Mouse (Mus musculus): ENCODE results near the gene Smarca2. TPM values are rescaled to one million over a fixed set of nuclear protein-coding genes. Genes with fewer than 3 reads are reported as not detected.

Smarca2 gene
- polyA plus RNA-seq, 1 experiment: 156 TPM

DNA sequence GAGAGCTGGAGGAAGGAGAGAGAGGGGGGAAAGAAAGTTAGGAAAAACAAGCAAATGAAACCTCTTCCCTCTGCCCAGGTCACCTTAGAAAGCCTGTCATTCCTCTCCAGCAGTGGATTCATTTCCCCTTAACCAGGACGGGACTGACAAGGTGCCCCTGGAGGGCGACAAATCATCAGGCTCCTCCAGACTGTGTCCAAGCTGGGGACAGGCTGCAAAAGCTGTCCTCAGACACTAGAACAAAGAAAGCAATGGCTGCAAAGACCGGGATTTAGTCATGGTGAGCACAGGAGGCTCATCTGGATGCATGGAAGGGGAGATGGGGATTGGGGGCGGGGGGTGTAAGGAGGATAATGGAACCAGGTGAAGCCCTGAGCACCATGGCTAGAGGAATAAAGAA is 209.8 kb downstream of the Smarca2 start:
- TF ChIP-seq CTCF (IDR thresholded peaks at IDR 0.05; ENCODE audit: extremely low read depth, insufficient read depth, low read length) (0 out of 2 replicates have a peak, but pooled peaks have one; percentile 4), POLR2A (IDR thresholded peaks at IDR 0.05; ENCODE audit: extremely low read depth, insufficient read depth, low read length) (no peak)
- H3K4me1 ChIP-seq (ENCODE audit: control insufficient read depth, insufficient read depth, low read length): no peaks in the 10 kb centered on the region
- no peak overlapping the region for H3K27ac ChIP-seq (ENCODE audit: insufficient read depth, low read length)
- no peak overlapping the region for H3K4me3 ChIP-seq (ENCODE audit: insufficient read depth, low read length)

DNA sequence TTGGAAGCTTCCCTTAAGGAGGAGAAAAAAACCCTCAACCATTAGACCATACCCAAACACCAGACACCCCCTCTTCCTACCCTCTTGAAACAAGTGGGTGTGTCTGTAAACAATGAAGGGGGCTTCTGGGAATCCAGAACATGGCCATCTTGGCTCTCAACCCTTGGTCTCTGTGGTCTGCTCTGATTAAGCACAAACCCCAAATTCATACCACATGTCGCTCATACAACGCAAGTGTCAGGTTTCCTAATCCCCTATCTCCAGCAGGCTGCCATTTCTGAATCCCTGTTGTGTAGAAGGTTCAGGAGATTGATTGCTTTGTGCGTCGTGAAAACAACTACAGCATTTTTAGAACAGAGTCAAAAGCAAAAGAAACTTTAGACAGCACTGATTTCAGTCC is 213.1 kb downstream of the Smarca2 start:
- no peak for TF ChIP-seq CTCF (IDR thresholded peaks at IDR 0.05; ENCODE audit: extremely low read depth, insufficient read depth, low read length)
- no peak for TF ChIP-seq POLR2A (IDR thresholded peaks at IDR 0.05; ENCODE audit: extremely low read depth, insufficient read depth, low read length)
- no peaks in the 10 kb centered on the region for H3K4me1 ChIP-seq (ENCODE audit: control insufficient read depth, insufficient read depth, low read length)
- no peak overlapping the region for H3K27ac ChIP-seq (ENCODE audit: insufficient read depth, low read length)
- H3K4me3 ChIP-seq (ENCODE audit: insufficient read depth, low read length): no peak overlapping the region

Data from cortical plate, adult 2 months (tissue).